Mouse (Mus musculus): Measurements from ENCODE around the gene Scamp5. TPM values are rescaled to one million over a fixed set of nuclear protein-coding genes. Genes with fewer than 3 reads are reported as not detected.

Scamp5 gene
- total and polyA plus RNA-seq, 3 experiments: 0.22 TPM; not detected in 1

- no peaks in the 10 kb centered on the region for H3K4me1 ChIP-seq (ENCODE audit: insufficient read depth, low read depth, low read length)
- DNase-seq (ENCODE audit: low spot score) (no peak), ATAC-seq (ENCODE audit: extremely low read depth, insufficient number of reproducible peaks, low FRiP score, poor library complexity, severe bottlenecking) (no peak)
- H3K27me3 ChIP-seq (ENCODE audit: insufficient read depth, low read length): peaks cover 7% of the 10 kb centered on the region
- no peaks in the 10 kb centered on the region for H3K36me3 ChIP-seq (replicated peaks)
- H3K4me3 ChIP-seq (ENCODE audit: low read depth, low read length): no peak overlapping the region
- H3K9me3 ChIP-seq (replicated peaks): no peaks in the 10 kb centered on the region
- TF ChIP-seq TAL1 (conservative IDR thresholded peaks at IDR 0.05; ENCODE audit: low read depth, low read length) (no peak), CTCF (IDR thresholded peaks at IDR 0.05; ENCODE audit: low read depth, low read length) (no peak), POLR2AphosphoS5 (IDR thresholded peaks at IDR 0.05; ENCODE audit: insufficient replicate concordance, low read depth, low read length) (no peak), GATA2 (IDR thresholded peaks at IDR 0.05; ENCODE audit: borderline replicate concordance, low read depth, low read length) (no peak), GATA1 (IDR thresholded peaks at IDR 0.05; ENCODE audit: borderline replicate concordance, low read length) (no peak)
These were observed 75.0 kb downstream of the Scamp5 start for GRCm38 (mm10) chr9:57392892-57393291.

Other genes with a start within 250 kb of the Scamp5 start
- not detected in 2 replicates for gene Trcg1, start 231.5 kb downstream of the Scamp5 start, total RNA-seq (2014; fragmentation: Nextera tagmentation)
- gene Trcg1, start 231.5 kb downstream of the Scamp5 start, total RNA-seq (2017): 0.16 TPM in 1 of 2 replicates, not detected in the other
- gene Trcg1, start 231.5 kb downstream of the Scamp5 start, polyA plus RNA-seq (2012): not detected in 2 replicates
- 88.1 and 99.3 TPM in 2 replicates for gene 1700017B05Rik, start 205.4 kb downstream of the Scamp5 start, total RNA-seq (2014; fragmentation: Nextera tagmentation)
- gene 1700017B05Rik, start 205.4 kb downstream of the Scamp5 start, total RNA-seq (2017): 20.1 and 21.1 TPM in 2 replicates
- 154 and 169 TPM in 2 replicates for gene 1700017B05Rik, start 205.4 kb downstream of the Scamp5 start, polyA plus RNA-seq (2012)
- gene Ppcdc, start 27.9 kb downstream of the Scamp5 start, total RNA-seq (2014; fragmentation: Nextera tagmentation): 55.0 and 58.6 TPM in 2 replicates
- gene Ppcdc, start 27.9 kb downstream of the Scamp5 start, total RNA-seq (2017): 26.0 and 29.9 TPM in 2 replicates
- gene Ppcdc, start 27.9 kb downstream of the Scamp5 start, polyA plus RNA-seq (2012): 3.0 and 8.5 TPM in 2 replicates
- 10.8 and 17.4 TPM in 2 replicates for gene Rpp25, start 36.0 kb upstream of the Scamp5 start, total RNA-seq (2014; fragmentation: Nextera tagmentation)
- 2.9 and 5.4 TPM in 2 replicates for gene Rpp25, start 36.0 kb upstream of the Scamp5 start, total RNA-seq (2017)
- gene Rpp25, start 36.0 kb upstream of the Scamp5 start, polyA plus RNA-seq (2012): 5.4 and 6.2 TPM in 2 replicates
- gene Cox5a, start 53.2 kb upstream of the Scamp5 start, total RNA-seq (2014; fragmentation: Nextera tagmentation): 88.8 and 106 TPM in 2 replicates
- gene Cox5a, start 53.2 kb upstream of the Scamp5 start, total RNA-seq (2017): 129 and 181 TPM in 2 replicates
- 455 and 528 TPM in 2 replicates for gene Cox5a, start 53.2 kb upstream of the Scamp5 start, polyA plus RNA-seq (2012)
- 8.1 and 9.5 TPM in 2 replicates for gene Fam219b, start 69.5 kb upstream of the Scamp5 start, total RNA-seq (2014; fragmentation: Nextera tagmentation)
- gene Fam219b, start 69.5 kb upstream of the Scamp5 start, total RNA-seq (2017): 12.2 and 15.5 TPM in 2 replicates
- gene Fam219b, start 69.5 kb upstream of the Scamp5 start, polyA plus RNA-seq (2012): 11.3 and 16.8 TPM in 2 replicates
- gene Mpi, start 84.7 kb upstream of the Scamp5 start, total RNA-seq (2014; fragmentation: Nextera tagmentation): 11.1 and 12.3 TPM in 2 replicates
- gene Mpi, start 84.7 kb upstream of the Scamp5 start, total RNA-seq (2017): 12.1 and 12.5 TPM in 2 replicates
- 2.5 and 4.4 TPM in 2 replicates for gene Mpi, start 84.7 kb upstream of the Scamp5 start, polyA plus RNA-seq (2012)
- 18.0 and 26.6 TPM in 2 replicates for gene Scamp2, start 92.9 kb upstream of the Scamp5 start, total RNA-seq (2014; fragmentation: Nextera tagmentation)
- gene Scamp2, start 92.9 kb upstream of the Scamp5 start, total RNA-seq (2017): 16.6 and 19.4 TPM in 2 replicates
- gene Scamp2, start 92.9 kb upstream of the Scamp5 start, polyA plus RNA-seq (2012): 7.4 and 19.2 TPM in 2 replicates
- gene Ulk3, start 121.4 kb upstream of the Scamp5 start, total RNA-seq (2014; fragmentation: Nextera tagmentation): 14.1 and 14.3 TPM in 2 replicates
- gene Ulk3, start 121.4 kb upstream of the Scamp5 start, total RNA-seq (2017): 10.0 and 10.5 TPM in 2 replicates
- 3.3 and 3.4 TPM in 2 replicates for gene Ulk3, start 121.4 kb upstream of the Scamp5 start, polyA plus RNA-seq (2012)
- not detected in 2 replicates for gene Cplx3, start 138.2 kb upstream of the Scamp5 start, total RNA-seq (2014; fragmentation: Nextera tagmentation)
- gene Cplx3, start 138.2 kb upstream of the Scamp5 start, total RNA-seq (2017): 0.11 TPM in 1 of 2 replicates, not detected in the other
- gene Cplx3, start 138.2 kb upstream of the Scamp5 start, polyA plus RNA-seq (2012): not detected in 2 replicates
- not detected in 2 replicates for gene Lman1l, start 152.7 kb upstream of the Scamp5 start, total RNA-seq (2014; fragmentation: Nextera tagmentation)
- not detected in 2 replicates for gene Lman1l, start 152.7 kb upstream of the Scamp5 start, total RNA-seq (2017)
- gene Lman1l, start 152.7 kb upstream of the Scamp5 start, polyA plus RNA-seq (2012): not detected in 2 replicates
- 118 and 125 TPM in 2 replicates for gene Csk, start 185.6 kb upstream of the Scamp5 start, total RNA-seq (2014; fragmentation: Nextera tagmentation)
- gene Csk, start 185.6 kb upstream of the Scamp5 start, total RNA-seq (2017): 151 and 154 TPM in 2 replicates
- gene Csk, start 185.6 kb upstream of the Scamp5 start, polyA plus RNA-seq (2012): 311 and 332 TPM in 2 replicates
- gene Cyp1a2, start 215.6 kb upstream of the Scamp5 start, total RNA-seq (2014; fragmentation: Nextera tagmentation): not detected in 2 replicates
- gene Cyp1a2, start 215.6 kb upstream of the Scamp5 start, total RNA-seq (2017): not detected in 2 replicates
- gene Cyp1a2, start 215.6 kb upstream of the Scamp5 start, polyA plus RNA-seq (2012): not detected in 2 replicates
- not detected in 2 replicates for gene Cyp1a1, start 219.9 kb upstream of the Scamp5 start, total RNA-seq (2014; fragmentation: Nextera tagmentation)
- not detected in 2 replicates for gene Cyp1a1, start 219.9 kb upstream of the Scamp5 start, total RNA-seq (2017)
- not detected in 2 replicates for gene Cyp1a1, start 219.9 kb upstream of the Scamp5 start, polyA plus RNA-seq (2012)
- gene Edc3, start 240.5 kb upstream of the Scamp5 start, total RNA-seq (2014; fragmentation: Nextera tagmentation): 11.6 and 13.2 TPM in 2 replicates
- 5.7 and 5.9 TPM in 2 replicates for gene Edc3, start 240.5 kb upstream of the Scamp5 start, total RNA-seq (2017)
- gene Edc3, start 240.5 kb upstream of the Scamp5 start, polyA plus RNA-seq (2012): 9.5 and 9.8 TPM in 2 replicates

Data from G1E (cell line).